Mouse (Mus musculus) CH12.LX (cell line): ENCODE results near the gene Usp40.

Experiments
- CHD2 ChIP-seq: IDR thresholded peaks from 2 replicates; pipeline ENCODE4 v1.6.1; 2011; ENCODE audit warnings: low read length, improper control_type of control experiment
- MEF2A ChIP-seq: IDR thresholded peaks from 2 replicates; pipeline ENCODE4 v1.6.1; 2014; ENCODE audit warnings: low read depth, mild to moderate bottlenecking, inconsistent platforms, low read length, improper control_type of control experiment, borderline replicate concordance
- USF1 ChIP-seq: IDR thresholded peaks from 2 replicates; pipeline ENCODE4 v1.6.1; 2014; ENCODE audit warnings: low read depth, mild to moderate bottlenecking, inconsistent platforms, low read length, improper control_type of control experiment

GRCm38 (mm10) chr1:87992716-87993115 is 15.6 kb downstream of the Usp40 start:
- TF ChIP-seq USF1 (no peak), MEF2A (no peak), CHD2 (no peak)
